Mouse (Mus musculus): ENCODE measurements at regions not wholly inside any gene's neighbourhood (a gene's known extent, or its start where the extent isn't known, plus 50 kb on each side); places are given as distances from the start of the nearest gene placed in this dataset.

DNA sequence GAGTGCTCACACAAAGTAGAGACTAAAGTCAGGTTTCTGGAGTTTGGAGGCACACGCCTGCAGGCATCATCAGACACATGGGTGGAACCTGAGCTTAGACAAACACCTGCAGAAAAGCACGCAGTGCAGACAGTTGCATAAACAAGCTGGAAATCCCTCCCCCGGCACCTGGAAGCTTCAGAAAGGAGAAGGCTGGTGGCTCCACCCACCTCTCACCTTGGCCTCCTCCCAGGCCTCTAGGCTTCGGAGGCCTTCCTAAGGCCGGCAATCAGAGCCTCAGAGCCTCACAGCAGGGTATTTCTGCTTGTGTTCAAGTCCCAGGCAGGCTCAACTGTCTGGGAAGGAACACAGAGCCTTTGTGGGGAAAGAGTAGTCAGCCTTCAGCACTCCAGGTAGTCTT is 108.2 kb upstream of the Haao start:
- in situ Hi-C loops (cut with MboI; ENCODE audit: unreplicated experiment in 2 of 2): no loop called here

DNA sequence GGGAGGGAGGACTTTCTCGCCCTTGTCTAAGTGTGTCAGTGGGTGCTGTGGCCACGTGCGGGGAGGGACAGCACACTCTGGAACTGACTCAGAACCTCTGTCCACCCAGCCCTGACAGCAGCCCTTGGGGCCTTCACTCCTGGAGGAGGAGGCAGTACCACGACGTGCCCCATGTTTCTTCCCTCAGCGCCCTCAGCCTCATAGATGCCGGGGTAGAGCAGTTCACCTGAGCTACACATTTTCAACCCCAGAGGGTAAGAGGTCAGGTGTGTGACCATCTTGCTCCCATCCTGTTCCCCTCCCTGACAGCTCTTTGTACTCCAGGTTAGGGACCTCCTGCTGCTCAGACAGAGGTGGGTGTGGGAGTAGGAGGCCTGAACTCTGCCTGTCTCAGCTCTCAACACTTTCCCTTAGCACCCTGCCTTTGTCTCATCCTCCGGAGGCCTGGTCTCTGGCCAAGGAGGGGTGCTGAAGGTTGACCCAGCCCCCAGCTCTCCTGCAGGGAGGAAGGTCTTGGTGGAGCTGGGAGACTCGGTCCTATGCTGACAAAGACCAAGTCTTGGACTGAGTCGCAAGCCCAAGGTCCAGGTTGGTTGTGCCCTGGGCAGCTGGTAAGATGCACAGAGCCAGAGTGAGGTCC is 107.4 kb upstream of the Haao start:
- in situ Hi-C loops (cut with MboI; ENCODE audit: unreplicated experiment in 2 of 2): no loop called here

DNA sequence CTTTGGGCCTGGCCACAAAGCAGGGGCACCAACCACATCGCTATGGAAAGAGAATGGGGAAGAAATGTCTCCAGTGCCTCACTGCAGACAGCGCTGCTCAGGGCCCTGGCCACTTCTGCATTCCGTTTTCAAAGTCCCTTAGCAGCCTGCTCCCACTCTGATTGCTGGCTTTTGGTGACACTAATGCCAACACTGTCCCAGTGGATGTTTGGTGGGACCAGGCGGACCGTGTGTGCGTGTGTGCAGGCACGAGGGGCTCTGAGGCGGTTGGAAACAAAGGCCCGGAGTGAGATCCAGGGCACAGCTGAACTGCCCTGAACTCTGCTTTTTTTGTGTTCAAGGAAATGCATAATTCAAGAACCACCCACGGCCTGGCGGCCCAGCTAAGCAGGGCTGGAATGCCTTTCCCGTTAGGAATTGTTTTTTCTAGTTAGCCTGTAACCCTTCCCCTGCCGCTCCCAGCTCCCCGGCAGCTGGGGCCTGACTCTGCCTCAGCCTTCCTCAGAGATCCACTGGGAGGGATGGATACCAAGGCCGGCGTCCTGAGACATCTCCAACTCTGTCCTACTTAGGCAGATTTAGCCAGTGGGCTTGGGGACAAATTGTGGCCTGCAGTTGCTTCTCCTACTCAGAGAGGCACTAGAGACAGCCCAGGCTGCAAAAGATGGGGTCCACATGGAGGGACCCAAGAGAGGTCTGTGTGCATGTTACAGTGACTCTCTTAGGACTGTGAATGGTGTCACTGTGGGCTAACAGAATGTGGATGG is 106.7 kb upstream of the Haao start:
- in situ Hi-C loops (cut with MboI; ENCODE audit: unreplicated experiment in 2 of 2): no loop called here

- in situ Hi-C loops (cut with MboI; ENCODE audit: unreplicated experiment in 2 of 2): no loop called here
Observed at GRCm38 (mm10) chr17:83953656-83954055, 105.9 kb upstream of the Haao start.

DNA sequence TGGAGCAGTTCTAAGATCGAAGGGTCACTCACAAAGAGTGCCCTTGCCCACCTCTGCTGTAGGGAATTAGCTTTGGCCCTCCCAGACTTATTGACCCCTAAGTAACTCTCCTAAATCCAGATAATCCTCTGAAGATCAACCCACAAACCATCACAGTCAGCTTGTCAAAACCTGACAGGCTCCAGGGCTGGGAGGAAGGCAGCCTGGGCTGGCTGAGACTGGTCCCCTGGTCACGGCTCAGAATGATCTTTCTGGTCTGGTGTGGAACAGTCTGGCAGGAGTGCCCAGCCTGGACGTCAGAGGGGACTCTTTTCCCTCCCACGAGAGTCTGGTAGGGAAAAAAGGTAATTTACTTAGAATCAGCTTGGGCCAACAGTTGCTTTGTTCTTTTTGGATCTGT is 99.0 kb upstream of the Haao start:
- in situ Hi-C loops (cut with MboI; ENCODE audit: unreplicated experiment in 2 of 2): no loop called here

DNA sequence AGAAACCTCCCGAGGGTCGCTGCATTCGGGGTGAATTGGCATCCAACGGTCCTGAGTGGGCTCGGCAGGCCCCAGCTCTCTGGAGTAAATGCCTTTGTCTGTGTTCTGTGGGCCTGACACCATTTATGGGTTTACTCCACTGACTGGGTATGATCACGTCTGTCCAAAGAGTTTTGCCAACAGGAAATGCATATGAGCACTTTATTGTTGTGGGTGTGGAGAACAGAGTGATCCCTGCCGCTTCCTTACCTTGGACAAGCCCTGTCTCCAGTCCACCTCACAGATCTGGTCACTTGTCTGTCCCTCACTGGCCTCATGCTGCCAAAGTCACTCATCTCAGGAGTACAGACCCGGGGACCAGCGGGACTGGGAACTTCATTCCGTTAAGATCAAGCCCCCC is 91.6 kb upstream of the Haao start:
- in situ Hi-C loops (cut with MboI; ENCODE audit: unreplicated experiment in 2 of 2): no loop called here

DNA sequence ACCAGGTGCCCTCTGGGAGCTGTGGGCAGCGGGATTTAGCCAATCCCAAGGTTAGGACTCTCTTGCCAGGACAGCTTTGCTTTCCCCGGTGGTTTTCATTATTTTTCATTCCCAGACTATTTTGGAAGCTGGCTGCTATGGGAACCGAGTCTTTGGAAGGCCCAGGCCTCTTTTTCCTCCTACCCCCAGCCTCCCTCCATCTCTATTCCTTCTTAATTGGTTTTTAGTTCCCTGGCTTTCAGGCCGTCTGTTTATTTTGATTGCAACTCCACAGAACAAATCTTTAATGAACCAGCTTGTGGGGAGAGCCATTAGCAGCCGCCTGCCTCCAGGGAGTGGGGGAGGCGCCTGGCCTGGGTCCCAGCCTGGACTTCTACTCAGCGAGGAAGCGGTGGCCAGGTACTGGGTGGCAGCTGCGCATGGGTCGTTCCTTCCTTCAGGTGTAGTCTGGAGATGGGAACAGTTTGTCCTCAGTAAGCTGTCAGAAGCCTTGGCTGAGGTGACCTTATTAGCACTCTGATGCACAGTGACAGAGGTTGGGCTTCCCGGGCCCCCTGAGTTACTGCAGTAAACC is 91.0 kb upstream of the Haao start:
- in situ Hi-C loops (cut with MboI; ENCODE audit: unreplicated experiment in 2 of 2): no loop called here

GRCm38 (mm10) chr17:83937576-83937975 is 89.8 kb upstream of the Haao start:
- in situ Hi-C loops (cut with MboI; ENCODE audit: unreplicated experiment in 2 of 2): no loop called here

DNA sequence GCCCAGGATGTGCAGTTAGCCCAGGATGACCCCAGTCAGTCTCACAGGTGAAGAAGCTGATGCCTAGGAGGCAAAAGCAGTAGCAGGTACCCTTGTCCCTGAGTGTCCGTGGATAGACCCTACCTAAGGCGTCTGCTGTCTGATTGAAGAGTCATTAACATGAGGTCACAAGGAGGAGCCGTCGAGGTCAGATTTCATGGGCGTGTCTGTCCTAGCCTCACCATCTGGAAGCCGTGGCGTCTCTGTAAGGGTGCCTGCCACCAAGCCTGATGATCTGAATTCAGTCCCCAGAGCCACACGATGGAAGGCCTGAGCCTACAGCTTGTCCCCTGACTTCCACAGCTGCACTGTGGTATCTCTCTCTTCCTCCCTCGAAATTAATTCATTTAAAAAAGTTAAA is 88.9 kb upstream of the Haao start:
- in situ Hi-C loops (cut with MboI; ENCODE audit: unreplicated experiment in 2 of 2): no loop called here

- in situ Hi-C loops (cut with MboI; ENCODE audit: unreplicated experiment in 2 of 2): no loop called here
Observed at GRCm38 (mm10) chr17:83935969-83936368, 88.2 kb upstream of the Haao start.

- in situ Hi-C loops (cut with MboI; ENCODE audit: unreplicated experiment in 2 of 2): no loop called here
Observed at GRCm38 (mm10) chr17:83935232-83935631, 87.5 kb upstream of the Haao start.

DNA sequence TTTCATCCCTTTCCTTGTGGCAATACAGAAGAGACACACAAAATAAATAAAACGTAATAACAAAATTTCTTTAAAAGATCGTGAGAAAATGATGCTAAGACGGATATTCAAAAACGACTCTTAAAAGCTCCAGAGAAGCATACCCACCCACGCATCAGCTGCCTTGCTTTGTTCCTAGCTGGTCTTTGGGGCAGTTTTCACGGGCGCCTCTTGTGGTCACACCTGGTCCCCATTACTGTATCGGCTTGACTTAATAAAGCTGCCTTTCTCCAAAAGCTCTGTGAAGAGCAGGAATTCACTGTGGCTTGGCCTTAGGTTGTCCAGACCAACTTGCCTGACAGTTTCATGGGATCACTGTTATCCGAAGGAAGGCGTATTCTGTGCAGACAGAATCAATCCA is 86.0 kb upstream of the Haao start:
- in situ Hi-C loops (cut with MboI; ENCODE audit: unreplicated experiment in 2 of 2): no loop called here

DNA sequence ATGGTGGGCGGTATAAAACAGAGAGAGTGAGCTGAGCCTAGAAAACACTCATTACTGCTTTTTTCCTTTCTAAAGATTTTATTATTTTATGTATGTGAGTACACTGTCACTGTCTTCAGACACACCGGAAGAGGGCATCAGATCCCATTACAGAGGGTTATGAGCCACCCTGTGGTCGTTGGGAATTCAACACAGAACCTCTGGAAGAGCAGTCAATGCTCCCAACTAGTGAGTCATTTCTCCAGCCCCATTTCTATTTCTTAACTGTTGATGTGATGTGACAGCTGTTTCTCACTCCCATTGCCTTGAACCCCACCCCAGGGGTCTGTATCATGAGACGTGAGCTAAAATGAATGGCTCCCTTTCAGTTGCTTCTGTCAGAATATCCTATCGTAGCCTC is 82.6 kb upstream of the Haao start:
- in situ Hi-C loops (cut with MboI; ENCODE audit: unreplicated experiment in 2 of 2): no loop called here

GRCm38 (mm10) chr17:83927749-83928387 is 80.1 kb upstream of the Haao start:
- in situ Hi-C loops (cut with MboI; ENCODE audit: unreplicated experiment in 2 of 2): no loop called here

DNA sequence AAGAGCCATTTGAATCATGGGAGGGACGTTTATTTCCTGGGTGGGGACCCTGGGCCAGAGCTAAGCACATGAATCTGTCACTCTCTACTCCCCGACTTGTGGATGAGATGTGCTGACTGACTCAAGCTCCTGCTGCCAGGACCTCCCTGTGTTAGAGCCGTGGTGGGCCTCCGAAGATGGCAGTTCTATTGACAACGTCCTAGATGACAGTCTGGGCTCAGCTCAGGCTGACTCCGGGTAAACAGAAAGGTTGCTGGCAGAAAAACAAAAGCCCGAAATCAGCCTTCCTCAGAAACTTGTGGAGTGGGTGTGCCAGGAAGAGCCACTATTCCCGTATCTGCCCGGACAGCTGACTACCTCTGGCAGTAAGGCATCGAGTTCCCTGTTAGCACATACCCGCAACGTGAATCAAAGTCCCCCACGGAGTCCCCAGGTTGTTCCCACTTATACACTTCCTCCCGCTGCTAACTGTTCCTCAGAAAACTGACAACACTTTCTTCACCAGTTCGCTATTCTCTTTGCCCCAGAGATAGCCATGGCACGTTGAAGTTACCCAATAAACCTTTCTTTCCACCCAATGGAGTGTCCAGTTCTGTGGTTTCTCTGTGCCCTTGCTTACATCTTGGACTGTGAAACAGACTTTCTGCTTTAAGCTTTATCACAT is 76.6 kb upstream of the Haao start:
- in situ Hi-C loops (cut with MboI; ENCODE audit: unreplicated experiment in 2 of 2): no loop called here

DNA sequence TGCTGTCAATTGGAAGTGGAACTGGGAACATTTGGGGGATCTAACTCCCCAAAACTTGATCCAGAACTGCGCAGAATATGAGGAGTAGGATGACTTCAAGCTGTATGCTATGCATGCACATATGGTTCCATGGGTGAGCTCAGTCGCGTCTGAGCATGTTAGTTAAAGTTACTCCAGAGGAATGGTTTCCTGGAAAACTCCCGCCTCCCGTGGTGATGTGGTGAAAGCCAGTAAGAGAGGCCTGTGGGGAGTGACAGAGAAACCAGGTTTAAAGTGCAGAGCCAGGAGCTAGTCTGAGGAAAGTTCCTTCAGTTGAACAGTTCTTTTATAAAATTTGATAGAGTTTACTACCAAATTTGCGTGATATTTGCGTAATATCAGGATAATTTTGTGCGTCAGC is 73.1 kb upstream of the Haao start:
- in situ Hi-C loops (cut with MboI; ENCODE audit: unreplicated experiment in 2 of 2): no loop called here

DNA sequence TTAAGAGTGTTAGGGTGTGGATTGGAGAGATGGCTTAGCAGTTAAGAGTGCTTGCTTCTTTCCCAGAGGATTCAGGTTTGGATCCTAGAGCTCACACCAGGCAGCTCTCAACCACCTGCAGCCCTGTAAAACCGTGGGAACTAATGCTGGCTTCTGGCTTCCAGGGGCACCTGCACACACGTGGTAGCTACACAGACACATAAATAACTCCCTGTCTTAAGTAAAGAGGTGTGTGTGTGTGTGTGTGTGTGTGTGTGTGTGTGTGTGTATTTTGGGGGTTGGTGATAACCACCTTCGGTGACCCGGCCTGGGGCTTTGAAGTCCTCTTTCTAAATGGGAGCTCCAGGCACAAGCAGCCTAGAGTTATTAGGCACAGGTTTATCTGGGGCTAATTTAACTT is 72.5 kb upstream of the Haao start:
- in situ Hi-C loops (cut with MboI; ENCODE audit: unreplicated experiment in 2 of 2): no loop called here

DNA sequence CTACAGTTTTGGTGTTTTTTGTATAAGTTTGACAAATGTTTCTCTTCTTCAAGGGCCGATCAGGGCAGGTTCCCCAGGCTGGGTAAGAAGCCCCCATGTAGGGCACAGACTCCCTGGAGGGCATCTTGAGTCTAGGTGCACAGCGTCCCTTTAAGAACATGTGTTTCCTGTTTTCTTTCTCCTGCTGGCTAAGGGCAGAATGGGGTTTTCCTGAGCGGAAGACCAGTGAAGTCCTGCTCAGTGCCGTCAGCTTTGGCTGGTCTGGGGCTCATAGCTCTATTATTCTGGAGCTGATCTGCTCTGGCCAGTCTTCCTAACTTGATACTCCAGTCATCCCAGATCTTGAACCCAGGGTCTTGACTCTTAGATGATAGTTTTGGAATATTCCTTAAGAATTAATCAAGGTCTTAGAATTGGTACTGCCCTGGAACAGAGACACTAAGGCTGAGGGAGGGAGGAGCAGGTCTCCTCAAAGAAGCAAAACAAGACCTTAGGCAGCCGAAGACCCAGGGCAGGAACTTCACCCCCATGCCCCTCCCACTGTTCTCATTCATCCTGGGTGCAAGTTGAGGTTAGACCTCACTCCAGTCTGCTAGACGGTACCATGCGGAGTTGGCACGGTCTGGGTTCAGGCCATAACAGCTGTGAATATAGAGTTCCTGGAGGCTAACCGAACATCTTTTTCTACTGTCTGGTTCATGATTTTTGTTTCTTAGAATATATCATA is 70.8 kb upstream of the Haao start:
- in situ Hi-C loops (cut with MboI; ENCODE audit: unreplicated experiment in 2 of 2): no loop called here

DNA sequence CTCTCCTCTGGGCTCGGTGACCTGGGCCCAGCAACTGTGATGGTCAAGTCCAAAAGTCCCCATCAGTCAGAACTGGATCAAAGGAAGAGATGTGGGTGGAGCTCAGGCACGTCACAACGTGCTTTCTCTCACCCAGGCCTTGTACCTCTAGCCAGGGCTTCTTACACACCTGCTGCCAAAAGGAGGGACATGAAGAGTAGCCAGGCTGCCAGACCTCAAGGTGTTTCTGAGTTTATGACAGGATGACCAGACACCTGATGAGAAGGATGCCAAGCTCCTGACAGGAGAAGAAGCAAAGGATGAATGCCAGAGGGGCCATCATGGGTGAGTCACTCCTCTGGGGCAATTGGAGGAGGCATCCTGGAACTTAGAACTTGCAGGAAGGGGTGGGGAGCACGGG is 70.0 kb upstream of the Haao start:
- in situ Hi-C loops (cut with MboI; ENCODE audit: unreplicated experiment in 2 of 2): no loop called here

- in situ Hi-C loops (cut with MboI; ENCODE audit: unreplicated experiment in 2 of 2): no loop called here
Observed at GRCm38 (mm10) chr17:83916684-83917166, 69.0 kb upstream of the Haao start.

All from v-Abl transformed pro-B cells (cell line).